Mouse (Mus musculus) kidney, postnatal 14 days (tissue): ENCODE measurements around the gene Naxe.

ENCODE experiments used
- DNase-seq: peaks from one replicate; pipeline ENCODE4 v3.0.0; 2022; ENCODE audit warnings: mixed read lengths

The Naxe gene

GRCm38 (mm10) chr3:88049532-88049931 is 8.8 kb downstream of the Naxe start:
- no peak for DNase-seq

GRCm38 (mm10) chr3:88042661-88043421 is 15.5 kb downstream of the Naxe start, which contains the start of gene Gpatch4:
Gene Gpatch4 (plus strand): TSS chr3:88043108.
- DNase-seq, result peak; percentile 94

GRCm38 (mm10) chr3:88035561-88036293 is 22.6 kb downstream of the Naxe start:
- DNase-seq, result no peak

GRCm38 (mm10) chr3:88033506-88033905 is 24.8 kb downstream of the Naxe start:
- DNase-seq, result no peak

GRCm38 (mm10) chr3:88030608-88031395 is 27.5 kb downstream of the Naxe start:
- peak; percentile 72 for DNase-seq

- no peak for DNase-seq
These were observed 30.7 kb downstream of the Naxe start, which contains the start of gene Hapln2 for GRCm38 (mm10) chr3:88027434-88028186. Gene Hapln2 (minus strand): TSS chr3:88027583.

- no peak for DNase-seq
These were observed 31.5 kb downstream of the Naxe start for GRCm38 (mm10) chr3:88026823-88027222.

GRCm38 (mm10) chr3:88023192-88024074 is 34.9 kb downstream of the Naxe start:
- no peak for DNase-seq

- peak; percentile 96 for DNase-seq
These were observed 35.7 kb downstream of the Naxe start for GRCm38 (mm10) chr3:88022322-88023191.

GRCm38 (mm10) chr3:88010634-88011265 is 47.5 kb downstream of the Naxe start:
- peak; percentile 31 for DNase-seq
